Mouse (Mus musculus) T-cell, adult 2 months (primary cell): ENCODE results near the gene Ms4a3.

Experiments used
- DNase-seq: peaks from one replicate; pipeline ENCODE4 v3.0.0; 2022; ENCODE audit warnings: low spot score

The Ms4a3 gene

DNA sequence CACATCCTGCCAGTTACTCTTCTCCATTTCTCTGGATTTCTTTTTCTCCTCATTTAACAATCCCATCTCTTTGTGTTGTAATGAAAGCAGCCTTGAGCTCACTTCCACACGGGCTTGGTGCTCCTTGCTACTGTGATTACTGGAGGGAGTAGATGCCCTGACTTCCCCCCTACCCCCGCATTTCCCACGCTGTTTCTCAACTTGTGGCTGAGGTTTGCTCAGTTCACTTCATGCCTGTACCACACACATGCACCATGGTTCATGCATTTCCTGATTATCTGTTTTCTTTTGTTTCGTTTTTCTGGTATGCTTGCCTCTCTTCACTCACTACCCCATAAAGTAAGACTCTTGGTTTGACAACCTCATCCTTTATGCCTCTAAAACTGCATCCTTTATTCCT, 51.4 kb downstream of the Ms4a3 start:
- peak; percentile 83 for DNase-seq
